Mouse (Mus musculus): ENCODE results near the gene Gtpbp1.

DNA sequence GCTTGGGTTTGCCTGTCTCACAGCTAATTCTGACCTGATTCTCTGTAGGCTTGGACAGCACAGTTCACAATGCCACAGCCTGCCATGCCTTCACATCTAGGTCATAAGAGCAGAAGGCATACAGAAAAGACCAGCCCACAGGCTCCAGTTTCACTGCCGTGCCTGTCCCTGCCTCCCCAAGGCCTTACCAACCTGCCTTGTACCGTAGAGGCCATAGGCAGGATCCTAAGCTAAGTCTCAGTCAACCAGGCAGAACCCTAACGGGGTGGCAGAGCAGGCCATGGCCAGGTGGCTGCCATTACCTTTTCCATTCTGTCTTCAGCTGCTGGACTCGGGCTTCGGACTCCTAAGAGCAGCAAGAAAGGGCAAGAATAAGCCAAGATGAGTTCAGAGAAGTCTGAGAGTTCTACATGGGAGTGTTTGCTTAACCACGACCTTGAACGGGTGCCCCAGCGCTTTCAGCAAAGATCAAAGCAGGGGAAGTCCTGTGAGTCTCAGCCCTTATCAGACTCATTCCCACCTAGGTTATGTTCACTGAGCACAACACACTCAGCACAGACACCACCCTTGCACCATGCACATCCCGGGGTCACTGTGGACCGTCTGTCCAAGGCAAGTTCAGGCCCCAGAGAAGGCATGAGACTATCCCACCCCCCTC lies 38.2 kb downstream of the Gtpbp1 start:
- TF ChIP-seq CHD2 (IDR thresholded peaks at IDR 0.05; ENCODE audit: low read length) (no peak), ZC3H11A (IDR thresholded peaks at IDR 0.05; ENCODE audit: low read depth, low read length) (no peak), CTCF (conservative IDR thresholded peaks at IDR 0.05 in 1 of 2, IDR thresholded peaks at IDR 0.05 in 1 of 2; ENCODE audit: low read depth in 2 of 2, low read length in 2 of 2) (no peak)

All from CH12.LX (cell line).